Mouse (Mus musculus) limb, embryonic 10.5 days (tissue): ENCODE data around the gene Rbms3. TPM values are rescaled to one million over a fixed set of nuclear protein-coding genes. Genes with fewer than 3 reads are reported as not detected.

Experiments
- DNase-seq: peaks from one replicate; pipeline ENCODE4 v3.0.0-alpha.2; 2017; ENCODE audit warnings: low spot score
- H3K27ac ChIP-seq: fragments of 300-500 bp; sonication (generic); 2 replicates; pipeline ENCODE4 v1.5.1; 2016; ENCODE audit warnings: mild to moderate bottlenecking
- H3K27me3 ChIP-seq: fragments of 300-500 bp; sonication (generic); 2 replicates; pipeline ENCODE4 v1.6.1; 2016; ENCODE audit warnings: low read depth, mild to moderate bottlenecking; ENCODE audit not compliant: poor library complexity, severe bottlenecking
- H3K36me3 ChIP-seq: fragments of 300-500 bp; sonication (generic); 2 replicates; pipeline ENCODE4 v1.6.1; 2016; ENCODE audit warnings: mild to moderate bottlenecking, moderate library complexity
- H3K4me1 ChIP-seq: fragments of 300-500 bp; sonication (generic); 2 replicates; pipeline ENCODE4 v1.6.1; 2016
- H3K4me3 ChIP-seq: fragments of 300-500 bp; sonication (generic); 2 replicates; pipeline ENCODE4 v1.5.1; 2016; ENCODE audit warnings: mild to moderate bottlenecking, moderate library complexity
- H3K9me3 ChIP-seq: fragments of 300-500 bp; sonication (generic); replicated peaks from 2 replicates; pipeline ENCODE4 v1.6.1; 2016; ENCODE audit warnings: mild to moderate bottlenecking
- WGBS: fragments of 180-500 bp; shearing (Covaris S2); methylation state at CpG from one replicate; pipeline ENCODE4 v1.1.7; 2016; 5-methylcytosine and 5-hydroxymethylcytosine counted together
- polyA plus RNA-seq: library from polyadenylated mRNA; unstranded; fragments of >200 nt; fragmentation: Nextera tagmentation; extraction: Ambion mirVana; gene quantifications from 2 replicates; pipeline ENCODE4 v1.2.1, GENCODE M21; 2016

Rbms3 gene
- polyA plus RNA-seq, 1 experiment from 2014 or later: 35.2 TPM

- Histone ChIP-seq H3K36me3 (no peaks in the 10 kb centered on the region), H3K27ac (no peak overlapping the region), H3K27me3 (no peaks in the 10 kb centered on the region), H3K4me1 (no peaks in the 10 kb centered on the region), H3K4me3 (no peak overlapping the region), H3K9me3 (no peaks in the 10 kb centered on the region)
- 79% methylated on average over 15 of the region's 15 CpGs for WGBS
- no peak for DNase-seq
These were observed 338.5 kb downstream of the Rbms3 start for GRCm38 (mm10) chr9:117291066-117291850.

GRCm38 (mm10) chr9:117274846-117275245 lies 354.9 kb downstream of the Rbms3 start:
- H3K9me3 ChIP-seq: no peaks in the 10 kb centered on the region
- 88% methylated on average over 12 of the region's 12 CpGs for whole genome bisulfite sequencing
- H3K27me3 ChIP-seq: no peaks in the 10 kb centered on the region
- no peaks in the 10 kb centered on the region for H3K4me1 ChIP-seq
- no peak overlapping the region for H3K27ac ChIP-seq
- no peak for DNase-seq
- H3K36me3 ChIP-seq: no peaks in the 10 kb centered on the region
- H3K4me3 ChIP-seq: no peak overlapping the region

GRCm38 (mm10) chr9:117259614-117260013 lies 370.1 kb downstream of the Rbms3 start:
- Histone ChIP-seq H3K36me3 (no peaks in the 10 kb centered on the region), H3K27ac (no peak overlapping the region), H3K4me1 (peaks cover 14% of the 10 kb centered on the region), H3K9me3 (no peaks in the 10 kb centered on the region), H3K4me3 (no peak overlapping the region), H3K27me3 (no peaks in the 10 kb centered on the region)
- DNase-seq: no peak
- 89% methylated on average over 5 of the region's 5 CpGs for WGBS

GRCm38 (mm10) chr9:117253361-117253760 lies 376.4 kb downstream of the Rbms3 start:
- H3K4me1 ChIP-seq: peaks cover 39% of the 10 kb centered on the region
- no peaks in the 10 kb centered on the region for H3K36me3 ChIP-seq
- 50% methylated on average over 11 of the region's 11 CpGs for WGBS
- DNase-seq: no peak
- H3K4me3 ChIP-seq: peak overlapping the region; percentile 24; the same call in 1 of the 2 replicates
- H3K9me3 ChIP-seq: no peaks in the 10 kb centered on the region
- peak overlapping the region; percentile 61; the same call in 1 of the 2 replicates for H3K27ac ChIP-seq
- no peaks in the 10 kb centered on the region for H3K27me3 ChIP-seq

GRCm38 (mm10) chr9:117252411-117252861 lies 377.3 kb downstream of the Rbms3 start:
- peak; percentile 66 for DNase-seq
- peak overlapping the region; percentile 91 for H3K27ac ChIP-seq
- H3K9me3 ChIP-seq: no peaks in the 10 kb centered on the region
- peak overlapping the region; percentile 65 for H3K4me3 ChIP-seq
- H3K36me3 ChIP-seq: no peaks in the 10 kb centered on the region
- WGBS: under 1% methylated on average over 10 of the region's 10 CpGs
- H3K4me1 ChIP-seq: peaks cover 46% of the 10 kb centered on the region
- H3K27me3 ChIP-seq: no peaks in the 10 kb centered on the region

- H3K27me3 ChIP-seq: no peaks in the 10 kb centered on the region
- H3K27ac ChIP-seq: peak overlapping the region; percentile 91
- H3K36me3 ChIP-seq: no peaks in the 10 kb centered on the region
- peaks cover 53% of the 10 kb centered on the region for H3K4me1 ChIP-seq
- 1% methylated on average over 29 of the region's 29 CpGs for WGBS
- no peaks in the 10 kb centered on the region for H3K9me3 ChIP-seq
- H3K4me3 ChIP-seq: peak overlapping the region; percentile 65
- DNase-seq: peak; percentile 71
These were observed 378.0 kb downstream of the Rbms3 start for GRCm38 (mm10) chr9:117251521-117252368.

GRCm38 (mm10) chr9:117250831-117251165 lies 378.9 kb downstream of the Rbms3 start:
- no peaks in the 10 kb centered on the region for H3K27me3 ChIP-seq
- peaks cover 62% of the 10 kb centered on the region for H3K4me1 ChIP-seq
- peak overlapping the region; percentile 91 for H3K27ac ChIP-seq
- no peak for DNase-seq
- H3K36me3 ChIP-seq: no peaks in the 10 kb centered on the region
- H3K4me3 ChIP-seq: peak overlapping the region; percentile 65
- no peaks in the 10 kb centered on the region for H3K9me3 ChIP-seq
- WGBS: 2% methylated on average over 2 of the region's 2 CpGs

- H3K36me3 ChIP-seq: no peaks in the 10 kb centered on the region
- no peaks in the 10 kb centered on the region for H3K27me3 ChIP-seq
- peak; percentile 54 for DNase-seq
- WGBS: 29% methylated on average over 13 of the region's 13 CpGs
- H3K4me1 ChIP-seq: peaks cover 68% of the 10 kb centered on the region
- no peaks in the 10 kb centered on the region for H3K9me3 ChIP-seq
- H3K4me3 ChIP-seq: peak overlapping the region; percentile 65
- peak overlapping the region; percentile 91 for H3K27ac ChIP-seq
These were observed 379.5 kb downstream of the Rbms3 start for GRCm38 (mm10) chr9:117250036-117250830.

- no peaks in the 10 kb centered on the region for H3K9me3 ChIP-seq
- DNase-seq: no peak
- H3K4me1 ChIP-seq: peaks cover 56% of the 10 kb centered on the region
- no peaks in the 10 kb centered on the region for H3K27me3 ChIP-seq
- 0 out of 2 replicates have a peak, but pooled peaks cover 4% of the 10 kb centered on the region for H3K36me3 ChIP-seq
- H3K27ac ChIP-seq: peak overlapping the region; percentile 86
- 32% methylated on average over 5 of the region's 5 CpGs for WGBS
- H3K4me3 ChIP-seq: no peak overlapping the region
These were observed 382.3 kb downstream of the Rbms3 start for GRCm38 (mm10) chr9:117247311-117247980.

- Histone ChIP-seq H3K9me3 (no peaks in the 10 kb centered on the region), H3K4me1 (peaks cover 55% of the 10 kb centered on the region), H3K36me3 (peaks cover 14% of the 10 kb centered on the region), H3K4me3 (peak overlapping the region; percentile 13; the same call in 1 of the 2 replicates), H3K27ac (peak overlapping the region; percentile 86), H3K27me3 (no peaks in the 10 kb centered on the region)
- peak; percentile 59 for DNase-seq
- 55% methylated on average over 12 of the region's 12 CpGs for WGBS
These were observed 383.5 kb downstream of the Rbms3 start for GRCm38 (mm10) chr9:117246173-117246572.

GRCm38 (mm10) chr9:117243365-117243764 lies 386.3 kb downstream of the Rbms3 start:
- Histone ChIP-seq H3K36me3 (peaks cover 22% of the 10 kb centered on the region), H3K4me1 (peaks cover 29% of the 10 kb centered on the region), H3K9me3 (no peaks in the 10 kb centered on the region), H3K4me3 (no peak overlapping the region), H3K27ac (no peak overlapping the region), H3K27me3 (no peaks in the 10 kb centered on the region)
- 93% methylated on average over 7 of the region's 7 CpGs for WGBS
- DNase-seq: no peak

- no peak for DNase-seq
- no peak overlapping the region for H3K4me3 ChIP-seq
- 75% methylated on average over 6 of the region's 6 CpGs for WGBS
These were observed 395.0 kb downstream of the Rbms3 start for GRCm38 (mm10) chr9:117234726-117235075.

More at GRCm38 (mm10) chr9:117234726-117235075, 395.0 kb downstream of the Rbms3 start:
- Histone ChIP-seq H3K27ac (no peak overlapping the region), H3K4me1 (no peaks in the 10 kb centered on the region), H3K9me3 (no peaks in the 10 kb centered on the region), H3K36me3 (peaks cover 20% of the 10 kb centered on the region), H3K27me3 (no peaks in the 10 kb centered on the region)
